Mouse (Mus musculus) ES-Bruce4 (cell line): ENCODE data around the gene Rhbdl3.

Experiments used
- CTCF ChIP-seq: IDR thresholded peaks from one replicate; pipeline ENCODE4 v1.8.1; 2011; ENCODE audit warnings: low read depth, low read length
- POLR2A ChIP-seq: IDR thresholded peaks from one replicate; pipeline ENCODE4 v1.8.1; 2011; ENCODE audit warnings: low read length; ENCODE audit not compliant: insufficient read depth

DNA sequence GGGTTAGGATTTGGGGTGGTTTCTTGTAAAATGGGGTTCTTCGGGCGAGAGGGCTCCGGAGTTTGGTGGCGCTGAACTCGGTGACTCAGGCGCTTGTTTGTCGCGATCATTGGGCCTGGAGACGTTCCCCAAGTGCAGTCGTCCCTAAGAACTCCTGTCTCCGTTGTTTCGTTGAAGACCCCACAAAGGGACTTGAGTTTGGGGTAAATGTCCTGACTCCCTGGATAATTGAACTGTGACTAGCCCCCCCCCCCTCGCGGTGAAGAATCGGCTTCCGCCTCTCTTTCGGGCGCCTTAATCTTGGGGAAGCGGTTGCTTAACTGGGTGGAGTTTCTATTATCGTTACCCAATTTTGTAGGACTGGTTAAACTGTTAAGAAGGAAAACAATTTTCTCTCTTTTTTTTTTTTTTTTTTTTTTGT is 82.9 kb downstream of the Rhbdl3 start:
- TF ChIP-seq POLR2A: no peak
- TF ChIP-seq CTCF: no peak
